Mouse (Mus musculus) ES-Bruce4 (cell line): ENCODE data around the gene 2810006K23Rik. TPM values are rescaled to one million over a fixed set of nuclear protein-coding genes. Genes with fewer than 3 reads are reported as not detected.
"Not testable (repeated sequence)": the region's sequence is repeated elsewhere in the genome, so short reads cannot be mapped to it uniquely, and the experiment has no call there.

Source experiments
- H3K27ac ChIP-seq: 2 replicates; pipeline ENCODE4 v1.5.1; 2012; ENCODE audit warnings: low read length, inconsistent platforms; ENCODE audit not compliant: insufficient read depth
- H3K27me3 ChIP-seq: 2 replicates; pipeline ENCODE4 v1.6.1; 2012; ENCODE audit warnings: mild to moderate bottlenecking, low read length, inconsistent platforms; ENCODE audit not compliant: control insufficient read depth, poor library complexity, insufficient read depth, severe bottlenecking
- H3K36me3 ChIP-seq: 2 replicates; pipeline ENCODE4 v1.6.1; 2012; ENCODE audit warnings: inconsistent platforms, mild to moderate bottlenecking, low read length, moderate library complexity; ENCODE audit not compliant: control insufficient read depth, poor library complexity, insufficient read depth, severe bottlenecking
- H3K4me1 ChIP-seq: one replicate; pipeline ENCODE4 v1.8.1; 2011; ENCODE audit warnings: low read length; ENCODE audit not compliant: control insufficient read depth, insufficient read depth
- H3K4me3 ChIP-seq: 2 replicates; pipeline ENCODE4 v1.5.1; 2011; ENCODE audit warnings: low read depth, mild to moderate bottlenecking, low read length
- H3K9ac ChIP-seq: 2 replicates; pipeline ENCODE4 v1.6.1; 2012; ENCODE audit warnings: low read depth, mild to moderate bottlenecking, inconsistent platforms; ENCODE audit not compliant: poor library complexity, severe bottlenecking
- H3K9me3 ChIP-seq: replicated peaks from 2 replicates; pipeline ENCODE4 v1.6.1; 2012; ENCODE audit warnings: mild to moderate bottlenecking, low read length, inconsistent platforms; ENCODE audit not compliant: control insufficient read depth, poor library complexity, insufficient read depth, severe bottlenecking
- CTCF ChIP-seq: IDR thresholded peaks from one replicate; pipeline ENCODE4 v1.8.1; 2011; ENCODE audit warnings: low read depth, low read length
- EP300 ChIP-seq: IDR thresholded peaks from 2 replicates; pipeline ENCODE4 v1.6.1; 2011; ENCODE audit warnings: low read depth, low read length; ENCODE audit not compliant: insufficient read depth
- POLR2A ChIP-seq: IDR thresholded peaks from one replicate; pipeline ENCODE4 v1.8.1; 2011; ENCODE audit warnings: low read length; ENCODE audit not compliant: insufficient read depth
- polyA plus RNA-seq: library from polyadenylated mRNA; stranded (reverse); fragments of >200 nt; gene quantifications from 2 replicates; pipeline ENCODE4 v1.2.4, GENCODE M21; 2011; ENCODE audit warnings: low read depth; ENCODE audit not compliant: missing spikeins, insufficient read depth, insufficient read length

2810006K23Rik gene
- polyA plus RNA-seq, 1 experiment = 15.4 TPM

DNA sequence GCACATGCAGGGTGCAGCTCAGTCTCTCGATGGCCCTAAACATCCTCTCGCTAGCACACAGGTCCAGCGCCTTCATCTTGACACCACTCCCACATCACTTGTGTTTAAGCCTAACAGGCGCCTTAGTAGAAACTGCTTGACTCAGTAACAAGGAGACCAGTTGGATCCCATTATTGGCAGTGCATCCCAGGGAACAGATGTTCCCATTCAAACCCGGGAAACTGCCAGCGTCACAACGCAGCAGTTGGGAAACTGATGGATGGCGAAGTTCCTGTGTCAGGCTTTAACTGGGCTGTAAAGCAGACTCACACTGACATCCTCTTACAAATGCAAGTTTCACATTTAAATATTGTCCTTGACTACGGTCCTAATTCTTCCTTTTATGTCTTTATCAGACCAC, 10.0 kb downstream of the 2810006K23Rik start:
- TF ChIP-seq POLR2A (no peak), EP300 (no peak), CTCF (no peak)
- Histone ChIP-seq H3K27ac (no peak overlapping the region), H3K4me1 (no peaks in the 10 kb centered on the region), H3K36me3 (no peaks in the 10 kb centered on the region), H3K27me3 (no peaks in the 10 kb centered on the region), H3K4me3 (no peak overlapping the region), H3K9ac (no peak overlapping the region), H3K9me3 (no peaks in the 10 kb centered on the region)

DNA sequence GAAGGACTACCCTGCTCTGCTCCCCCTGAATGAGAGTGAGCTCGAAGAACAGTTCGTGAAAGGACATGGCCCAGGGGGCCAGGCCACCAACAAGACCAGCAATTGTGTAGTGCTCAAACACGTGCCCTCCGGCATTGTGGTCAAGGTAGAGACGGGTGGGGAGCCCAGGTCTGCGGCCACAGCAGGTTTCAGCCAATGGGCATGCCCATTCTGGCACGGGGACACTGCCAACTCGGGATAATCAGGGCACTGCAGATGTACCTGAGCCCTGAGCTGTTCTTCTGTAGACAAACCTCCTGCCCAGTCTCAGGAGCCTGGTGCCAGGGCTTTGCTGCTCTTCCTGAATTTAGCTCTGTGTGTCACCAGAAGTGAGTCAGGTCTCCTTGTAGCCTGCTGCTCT, 10.9 kb downstream of the 2810006K23Rik start:
- no peak overlapping the region for H3K9ac ChIP-seq
- TF ChIP-seq EP300 (no peak), POLR2A (no peak), CTCF (no peak)
- H3K36me3 ChIP-seq = no peaks in the 10 kb centered on the region
- H3K27ac ChIP-seq = 0 out of 2 replicates have a peak overlapping the region, but pooled peaks have one; percentile 16
- H3K4me1 ChIP-seq = no peaks in the 10 kb centered on the region
- no peak overlapping the region for H3K4me3 ChIP-seq
- no peaks in the 10 kb centered on the region for H3K9me3 ChIP-seq
- no peaks in the 10 kb centered on the region for H3K27me3 ChIP-seq

DNA sequence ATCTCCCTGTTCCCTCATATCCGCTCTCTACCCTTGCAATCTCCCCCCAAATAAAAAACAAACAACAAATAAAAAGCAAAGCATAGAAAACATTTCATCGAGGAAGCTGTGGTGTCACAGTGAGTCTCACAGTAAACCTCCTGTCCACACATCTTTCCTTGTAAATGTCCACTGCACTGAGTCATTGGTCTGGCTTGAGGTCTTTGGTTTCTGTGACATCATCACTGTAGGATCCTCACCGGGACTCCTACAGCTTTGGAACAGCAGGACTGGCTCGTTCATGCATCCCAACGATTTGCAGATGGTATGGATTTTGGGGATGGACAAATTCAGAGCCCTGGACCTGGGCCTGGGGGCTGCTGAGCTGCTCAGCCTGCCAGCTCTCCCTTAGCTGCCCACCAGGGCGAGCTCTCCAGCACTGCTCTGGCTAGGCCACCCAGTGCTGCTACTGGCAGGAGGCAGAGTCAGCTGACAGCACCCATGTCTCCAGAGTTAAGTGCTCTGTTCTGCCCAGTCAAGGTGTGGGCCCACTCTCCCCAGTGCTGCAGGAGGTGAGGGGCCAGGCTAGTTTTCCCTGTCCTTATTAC, 14.0 kb downstream of the 2810006K23Rik start:
- H3K4me3 ChIP-seq, H3K9me3 ChIP-seq, H3K9ac ChIP-seq, H3K27me3 ChIP-seq, H3K27ac ChIP-seq, H3K4me1 ChIP-seq: not testable (repeated sequence)
- peaks cover 13% of the 10 kb centered on the region for H3K36me3 ChIP-seq

DNA sequence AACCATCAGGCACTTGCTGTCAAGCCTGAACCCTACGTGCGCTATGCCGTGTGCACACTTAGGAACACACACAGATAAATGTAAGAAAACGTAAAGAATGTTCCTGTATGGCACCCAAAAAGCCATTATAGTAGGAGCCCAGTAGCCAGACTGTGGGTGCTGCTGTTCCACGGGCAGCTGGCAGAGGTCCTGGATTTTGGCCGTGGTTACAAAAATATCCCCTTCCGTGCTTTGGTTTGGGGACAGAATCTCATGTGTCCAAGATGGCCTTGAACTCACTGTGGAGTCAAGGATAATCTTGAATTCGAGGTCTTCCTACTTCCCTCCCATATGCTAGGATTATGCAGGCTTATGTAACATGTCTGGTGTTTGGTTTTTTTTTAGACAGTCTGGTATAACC, 15.0 kb downstream of the 2810006K23Rik start:
- Histone ChIP-seq H3K4me1 (no peaks in the 10 kb centered on the region), H3K9ac (no peak overlapping the region), H3K4me3 (no peak overlapping the region), H3K9me3 (no peaks in the 10 kb centered on the region), H3K27ac (no peak overlapping the region), H3K36me3 (peaks cover 15% of the 10 kb centered on the region), H3K27me3 (no peaks in the 10 kb centered on the region)
- no peak for TF ChIP-seq POLR2A
- no peak for TF ChIP-seq CTCF
- TF ChIP-seq EP300 = no peak

DNA sequence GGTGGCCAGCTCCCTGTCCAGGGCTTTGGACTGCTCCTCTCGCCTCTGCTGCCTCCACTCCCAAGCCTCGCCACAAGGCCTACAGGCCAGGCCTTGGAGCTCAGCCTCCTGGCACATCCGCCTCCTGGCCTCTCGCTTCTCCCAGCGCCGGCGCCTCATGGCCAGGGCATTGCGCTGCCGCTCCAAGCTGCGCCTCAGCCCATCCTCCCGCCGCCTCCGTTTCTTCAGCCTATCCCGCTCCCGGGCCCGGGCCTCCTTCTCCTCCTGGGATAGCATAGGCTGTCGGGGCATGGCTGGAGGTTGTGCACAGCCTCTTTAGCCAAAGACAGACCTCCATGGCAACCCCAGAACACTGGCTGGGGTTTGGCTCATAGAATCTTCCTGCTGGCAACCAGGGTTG, 21.3 kb downstream of the 2810006K23Rik start:
- Histone ChIP-seq H3K4me1 (no peaks in the 10 kb centered on the region), H3K9me3 (no peaks in the 10 kb centered on the region), H3K27ac (no peak overlapping the region), H3K4me3 (no peak overlapping the region), H3K36me3 (peaks cover 26% of the 10 kb centered on the region), H3K9ac (no peak overlapping the region), H3K27me3 (no peaks in the 10 kb centered on the region)
- TF ChIP-seq POLR2A (no peak), EP300 (no peak), CTCF (no peak)

DNA sequence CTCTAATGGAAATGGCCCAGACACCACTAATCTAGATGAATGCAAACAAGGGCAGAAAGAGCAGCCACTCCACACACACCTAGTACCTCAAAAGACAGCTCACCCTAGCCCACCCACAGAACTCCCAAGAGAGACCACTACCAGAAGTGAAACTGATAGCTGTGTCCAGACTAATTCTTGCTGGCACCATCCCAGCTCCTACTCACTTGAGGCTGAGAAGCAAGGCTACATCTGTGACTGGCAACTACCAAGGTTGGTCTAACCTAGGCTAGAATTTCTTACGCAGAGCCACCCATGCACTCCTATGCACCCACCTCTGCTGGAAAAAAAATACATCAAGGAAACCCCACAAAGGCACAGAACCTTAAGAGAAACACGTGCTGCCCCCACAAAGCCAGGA, 22.5 kb downstream of the 2810006K23Rik start:
- Histone ChIP-seq H3K36me3 (peaks cover 23% of the 10 kb centered on the region), H3K27me3 (no peaks in the 10 kb centered on the region), H3K4me1 (no peaks in the 10 kb centered on the region), H3K9ac (no peak overlapping the region), H3K9me3 (no peaks in the 10 kb centered on the region), H3K4me3 (no peak overlapping the region), H3K27ac (no peak overlapping the region)
- no peak for TF ChIP-seq POLR2A
- TF ChIP-seq EP300 = no peak
- no peak for TF ChIP-seq CTCF
